Mouse (Mus musculus) retina, embryonic 14.5 days (tissue): ENCODE measurements around the gene Rps6ka2.
"Not testable (repeated sequence)": the region's sequence is repeated elsewhere in the genome, so short reads cannot be mapped to it uniquely, and the experiment has no call there.

Source experiments
- DNase-seq: peaks from one replicate; pipeline ENCODE4 v3.0.0-alpha.2; 2015; ENCODE audit warnings: low spot score

The Rps6ka2 gene

GRCm38 (mm10) chr17:7169627-7170303 is at the start of gene Rps6ka2:
TSS of gene Rps6ka2 (plus strand) at chr17:7170115.
- peak; percentile 98 for DNase-seq

GRCm38 (mm10) chr17:7120835-7121234 is 49.1 kb upstream of the Rps6ka2 start:
- not testable (repeated sequence) for DNase-seq

- DNase-seq: not testable (repeated sequence)
These were observed 47.4 kb upstream of the Rps6ka2 start for GRCm38 (mm10) chr17:7122554-7122953.

GRCm38 (mm10) chr17:7126475-7126874 is 43.4 kb upstream of the Rps6ka2 start:
- not testable (repeated sequence) for DNase-seq

- not testable (repeated sequence) for DNase-seq
These were observed 35.9 kb upstream of the Rps6ka2 start for GRCm38 (mm10) chr17:7134002-7134401.

GRCm38 (mm10) chr17:7135277-7135676 is 34.6 kb upstream of the Rps6ka2 start:
- not testable (repeated sequence) for DNase-seq

- DNase-seq: no peak
These were observed 31.6 kb upstream of the Rps6ka2 start for GRCm38 (mm10) chr17:7138186-7138925.

- DNase-seq: no peak
These were observed 29.3 kb upstream of the Rps6ka2 start for GRCm38 (mm10) chr17:7140399-7141174.

- peak; percentile 73 for DNase-seq
These were observed 27.5 kb upstream of the Rps6ka2 start for GRCm38 (mm10) chr17:7142367-7142766.

GRCm38 (mm10) chr17:7143885-7144518 is 25.9 kb upstream of the Rps6ka2 start:
- no peak for DNase-seq

- DNase-seq: no peak
These were observed 24.4 kb upstream of the Rps6ka2 start for GRCm38 (mm10) chr17:7145373-7146058.

- DNase-seq: no peak
These were observed 23.4 kb upstream of the Rps6ka2 start for GRCm38 (mm10) chr17:7146479-7146878.

- no peak for DNase-seq
These were observed 22.0 kb upstream of the Rps6ka2 start for GRCm38 (mm10) chr17:7147920-7148321.

- DNase-seq: no peak
These were observed 20.4 kb upstream of the Rps6ka2 start for GRCm38 (mm10) chr17:7149328-7150195.

GRCm38 (mm10) chr17:7151446-7152100 is 18.3 kb upstream of the Rps6ka2 start:
- DNase-seq: no peak

- DNase-seq: no peak
These were observed 17.3 kb upstream of the Rps6ka2 start for GRCm38 (mm10) chr17:7152662-7153061.

GRCm38 (mm10) chr17:7163955-7164354 is 6.0 kb upstream of the Rps6ka2 start:
- no peak for DNase-seq

- no peak for DNase-seq
These were observed 4.4 kb upstream of the Rps6ka2 start for GRCm38 (mm10) chr17:7165524-7165923.

- peak; percentile 82 for DNase-seq
These were observed 821 bp upstream of the Rps6ka2 start for GRCm38 (mm10) chr17:7168961-7169626.
